29 mouse cellular contexts compared by ENCODE assay signal in genomic region chr1:189532834-189533233, GRCm38 (mm10).
DNase-seq lines count a peak whose midpoint lies in the region; ATAC-seq and TF ChIP-seq lines count a peak whose summit lies in the region.
"Had no signal": no experiment of that assay in that cellular context is flagged by ENCODE, and none has a peak within 500 bp of the region (broad histone marks: within the 10 kb centered on the region; RNA-seq: fewer than 3 reads in every experiment).

No protein-coding gene starts in this region.

- H3K9me3 ChIP-seq in forebrain, embryonic 14.5 days (replicated peaks; ENCODE audit: control insufficient read depth, low read length): no peaks in the 10 kb centered on the region
- no peaks in the 10 kb centered on the region for H3K9me3 ChIP-seq in forebrain, embryonic 10.5 days
- H3K9me3 ChIP-seq: embryonic facial prominence, embryonic 10.5 days; embryonic facial prominence, embryonic 13.5 days; heart, embryonic 15.5 days; hindbrain, embryonic 10.5 days; intestine, embryonic 15.5 days had no signal

- no peaks in the 10 kb centered on the region for H3K36me3 ChIP-seq in forebrain, embryonic 14.5 days (ENCODE audit: control insufficient read depth, insufficient read depth, low read length)
- H3K36me3 ChIP-seq in forebrain, embryonic 10.5 days (replicated peaks): no peaks in the 10 kb centered on the region
- H3K36me3 ChIP-seq: embryonic facial prominence, embryonic 10.5 days; embryonic facial prominence, embryonic 13.5 days; heart, embryonic 12.5 days; heart, embryonic 15.5 days; hindbrain, embryonic 10.5 days; hindbrain, embryonic 13.5 days; intestine, embryonic 15.5 days had no signal

- H3K27me3 ChIP-seq in forebrain, embryonic 14.5 days (replicated peaks; ENCODE audit: control insufficient read depth, insufficient read depth, low read length): no peaks in the 10 kb centered on the region
- no peaks in the 10 kb centered on the region for H3K27me3 ChIP-seq in forebrain, embryonic 10.5 days (ENCODE audit: poor library complexity, severe bottlenecking)
- H3K27me3 ChIP-seq: embryonic facial prominence, embryonic 13.5 days; heart, embryonic 12.5 days; heart, embryonic 15.5 days; hindbrain, embryonic 13.5 days; intestine, embryonic 15.5 days had no signal

- intact Hi-C loops in left cerebral cortex, adult 2 months (cut with DNase I): loop anchor here (1.0 to 5.0 kb wide), 4 partner anchors 99 to 494 kb away; no protein-coding TSS in a partner anchor
- intact Hi-C loops in left cerebral cortex, postnatal 4 days (cut with DNase I): no loop called here

- no peak overlapping the region for H3K27ac ChIP-seq in forebrain, embryonic 14.5 days (ENCODE audit: low read depth, low read length)
- no peak overlapping the region for H3K27ac ChIP-seq in forebrain, embryonic 10.5 days
- H3K27ac ChIP-seq in left cerebral cortex, adult 2 months: peak overlapping the region; percentile 56
- H3K27ac ChIP-seq: embryonic facial prominence, embryonic 10.5 days; embryonic facial prominence, embryonic 13.5 days; heart, embryonic 15.5 days; hindbrain, embryonic 10.5 days; hindbrain, embryonic 13.5 days; intestine, embryonic 15.5 days had no signal

- peak; percentile 29 for DNase-seq in forebrain, embryonic 14.5 days (ENCODE audit: low spot score)
- DNase-seq in forebrain, embryonic 10.5 days (ENCODE audit: extremely low spot score, low spot score): no peak
- no peak for DNase-seq in frontal cortex, postnatal 14 days (ENCODE audit: low spot score in 2 of 2)
- DNase-seq in left cerebral cortex, adult 2 months (ENCODE audit: extremely low spot score in 1 of 2, low spot score in 2 of 2): no peak
- DNase-seq in left cerebral cortex, postnatal 4 days: no peak
- DNase-seq in brain, embryonic 18.5 days (ENCODE audit: low read depth, low spot score): peak; percentile 60
- DNase-seq: adrenal gland, adult 8-10 months; adrenal gland, postnatal 25 days; cerebellum, adult 11-12 months; cerebellum, adult 8-10 months; cerebellum, postnatal 10 days; cerebellum, postnatal 36 days; embryo, embryonic 11 days; gastrocnemius, postnatal 25 days; heart, adult 18-20 months; heart, postnatal 10 days; heart, postnatal 36 days had no signal

- H3K4me2 ChIP-seq in forebrain, embryonic 14.5 days (ENCODE audit: low read length): no peak overlapping the region
- H3K4me2 ChIP-seq: embryonic facial prominence, embryonic 13.5 days; heart, embryonic 12.5 days; heart, embryonic 15.5 days; hindbrain, embryonic 13.5 days; intestine, embryonic 15.5 days had no signal

- 91% methylated on average over 2 of the region's 2 CpGs for WGBS in forebrain, embryonic 14.5 days
- 92% methylated on average over 2 of the region's 2 CpGs for WGBS in forebrain, embryonic 10.5 days

- no peak for ATAC-seq in forebrain, embryonic 14.5 days
- peak; percentile 91 for ATAC-seq in frontal cortex, adult (ENCODE audit: low TSS enrichment)
- ATAC-seq in monocyte, adult 5-6 weeks (replicated peaks; ENCODE audit: insufficient number of reproducible peaks, low FRiP score, low TSS enrichment, poor library complexity, severe bottlenecking): no peak
- ATAC-seq: activated CD4-positive, CD25-positive, alpha-beta regulatory T cell, adult 4 months; hindbrain, embryonic 16.5 days; intestine, embryonic 15.5 days had no signal

- no peak overlapping the region for H3K4me3 ChIP-seq in forebrain, embryonic 14.5 days (ENCODE audit: low read depth, low read length)
- no peak overlapping the region for H3K4me3 ChIP-seq in forebrain, embryonic 10.5 days
- no peak overlapping the region for H3K4me3 ChIP-seq in left cerebral cortex, adult 2 months
- H3K4me3 ChIP-seq: embryonic facial prominence, embryonic 10.5 days; embryonic facial prominence, embryonic 13.5 days; erythroblast, embryonic 14.5 days; heart, embryonic 12.5 days; heart, embryonic 15.5 days; hindbrain, embryonic 10.5 days; hindbrain, embryonic 13.5 days; intestine, embryonic 15.5 days had no signal

- H3K9ac ChIP-seq in forebrain, embryonic 14.5 days (ENCODE audit: low read length): no peak overlapping the region
- H3K9ac ChIP-seq: embryonic facial prominence, embryonic 13.5 days; heart, embryonic 12.5 days; heart, embryonic 15.5 days; hindbrain, embryonic 13.5 days; intestine, embryonic 15.5 days had no signal

- H3K4me1 ChIP-seq in forebrain, embryonic 14.5 days (ENCODE audit: control insufficient read depth, insufficient read depth, low read length): no peaks in the 10 kb centered on the region
- no peaks in the 10 kb centered on the region for H3K4me1 ChIP-seq in forebrain, embryonic 10.5 days
- H3K4me1 ChIP-seq: embryonic facial prominence, embryonic 13.5 days; heart, embryonic 12.5 days; heart, embryonic 15.5 days; hindbrain, embryonic 13.5 days; intestine, embryonic 15.5 days had no signal

- TF ChIP-seq CTCF in left cerebral cortex, adult 2 months (IDR thresholded peaks at IDR 0.05): no peak

Comparison
In these comparisons a context has a peak if more than half of its experiments do, and no peak if none do; other contexts are left out.
1. DNase-seq: peak in forebrain, embryonic 14.5 days (single experiment) and brain, embryonic 18.5 days (single experiment); none in forebrain, embryonic 10.5 days (single experiment), frontal cortex, postnatal 14 days (0 of 2), left cerebral cortex, adult 2 months (0 of 2) and left cerebral cortex, postnatal 4 days (single experiment).